Mouse (Mus musculus) kidney, postnatal 36 days (tissue): ENCODE data around the gene Celf6.

Source experiments
- DNase-seq, 2 experiments: peaks; one replicate each; pipeline ENCODE4 v3.0.0; 2021 to 2022; ENCODE audit warnings: mixed read lengths in 2 of 2

Celf6 gene

DNA sequence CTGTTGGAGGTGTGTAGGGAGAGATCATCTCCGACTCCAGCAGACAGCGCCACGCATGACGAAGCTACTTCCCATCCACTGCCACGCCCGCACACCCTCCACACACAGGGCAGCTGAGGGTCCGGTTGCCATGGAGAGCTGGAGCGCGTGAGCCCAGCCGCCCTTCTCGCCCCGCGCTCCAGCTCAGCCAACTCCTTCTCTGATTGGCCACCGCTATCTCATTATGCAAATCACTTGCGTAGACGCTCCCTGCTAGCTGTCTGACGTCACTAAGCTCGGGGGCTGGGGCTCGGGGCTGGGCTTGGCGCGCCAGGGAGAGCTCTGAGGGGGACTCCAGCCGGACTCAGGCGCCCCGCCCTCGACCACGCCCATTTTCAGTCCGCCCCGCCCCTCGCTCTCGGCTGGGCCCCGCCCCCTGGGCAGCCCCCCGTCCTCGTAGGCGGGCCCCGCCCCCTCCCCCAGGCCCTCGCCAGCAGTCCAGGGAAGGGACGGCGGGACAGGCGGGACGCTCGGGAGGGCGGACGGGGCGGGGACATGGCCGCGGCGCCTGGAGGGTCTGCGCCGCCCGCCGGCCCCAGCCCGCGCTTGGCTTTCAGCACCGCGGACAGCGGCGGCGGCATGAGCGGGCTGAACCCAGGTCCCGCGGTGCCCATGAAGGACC is at the start of gene Celf6:
Celf6 (plus strand) TSS at position 74 of the 661 bp plus-strand sequence.
- peak; percentile 63 to 75 for DNase-seq

DNA sequence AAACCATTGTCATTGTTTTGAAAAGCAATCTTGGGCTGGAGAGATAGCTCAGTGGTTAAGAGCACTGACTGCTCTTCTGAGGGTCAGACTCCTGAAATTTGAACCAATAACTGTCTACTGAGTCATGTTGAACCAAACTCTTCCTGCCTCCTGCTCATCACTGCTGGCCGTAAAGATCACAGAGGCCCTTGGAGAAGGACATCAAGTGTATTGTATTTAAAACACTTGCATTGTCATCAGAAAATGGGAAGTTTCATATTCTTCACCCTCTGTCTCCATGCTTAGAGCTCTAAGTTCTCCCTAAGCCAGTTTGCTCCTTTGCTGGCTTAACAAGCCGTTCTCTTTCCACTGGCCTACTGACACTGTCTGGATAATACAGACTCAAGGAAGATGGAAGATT is 49.4 kb upstream of the Celf6 start:
- no peak for DNase-seq

DNA sequence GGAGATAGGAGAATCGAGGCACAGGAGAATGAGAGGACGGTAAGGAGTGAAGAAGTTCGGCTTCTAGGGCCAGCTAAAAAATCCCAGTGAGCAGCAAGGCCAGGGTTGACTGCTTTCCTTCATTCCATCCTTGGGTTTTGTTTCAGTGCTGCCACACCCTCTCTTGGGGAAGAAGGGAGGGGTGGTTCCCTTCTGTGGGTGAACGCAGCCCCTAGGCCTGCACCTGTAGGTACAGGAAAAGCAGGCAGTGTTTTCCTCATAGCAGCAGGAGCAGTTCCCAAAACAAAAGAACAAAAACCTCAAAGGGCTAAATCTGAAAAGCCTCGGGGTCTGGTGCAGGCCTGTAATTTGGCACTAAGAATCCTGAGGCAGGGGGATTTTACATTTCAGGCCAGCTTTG is 46.1 kb upstream of the Celf6 start:
- no peak for DNase-seq

DNA sequence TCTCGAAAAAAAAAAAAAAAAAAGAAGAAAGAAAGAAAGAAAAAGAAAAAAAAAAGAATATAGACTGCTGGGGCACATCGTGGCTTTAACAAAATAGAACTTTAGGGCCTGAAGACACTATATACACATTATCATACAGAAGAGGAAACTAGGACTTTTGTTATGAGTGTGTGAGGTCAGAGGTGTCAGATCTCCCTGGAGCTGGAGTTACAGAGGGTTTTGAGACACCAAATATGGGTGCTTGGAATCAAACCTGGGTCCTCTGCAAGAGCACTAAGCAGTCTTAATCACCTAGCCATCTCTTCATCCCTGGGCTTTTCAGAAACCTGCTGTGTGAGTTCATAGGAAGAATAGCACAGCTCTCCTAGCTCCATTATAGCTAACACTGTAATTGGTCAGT is 44.3 kb upstream of the Celf6 start:
- no peak for DNase-seq

DNA sequence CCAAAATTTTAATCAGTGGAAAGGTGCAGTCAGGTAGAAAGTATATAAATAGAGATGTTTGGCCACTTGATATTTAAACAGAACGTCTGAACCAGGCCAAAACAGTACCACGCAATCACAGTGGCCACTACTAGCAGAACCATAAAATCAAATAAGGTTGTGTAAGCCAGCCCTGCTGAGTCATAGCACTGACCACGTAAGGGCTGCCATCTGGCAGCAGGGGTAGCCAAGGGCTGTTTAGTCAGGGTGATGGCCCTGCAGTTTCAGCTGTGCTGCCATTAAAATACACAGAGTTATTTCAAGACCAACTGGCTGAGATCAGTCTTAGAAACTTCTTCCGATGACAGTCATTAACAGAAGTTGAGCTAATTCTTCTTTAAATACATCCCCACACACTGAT is 43.8 kb upstream of the Celf6 start:
- DNase-seq = no peak

DNA sequence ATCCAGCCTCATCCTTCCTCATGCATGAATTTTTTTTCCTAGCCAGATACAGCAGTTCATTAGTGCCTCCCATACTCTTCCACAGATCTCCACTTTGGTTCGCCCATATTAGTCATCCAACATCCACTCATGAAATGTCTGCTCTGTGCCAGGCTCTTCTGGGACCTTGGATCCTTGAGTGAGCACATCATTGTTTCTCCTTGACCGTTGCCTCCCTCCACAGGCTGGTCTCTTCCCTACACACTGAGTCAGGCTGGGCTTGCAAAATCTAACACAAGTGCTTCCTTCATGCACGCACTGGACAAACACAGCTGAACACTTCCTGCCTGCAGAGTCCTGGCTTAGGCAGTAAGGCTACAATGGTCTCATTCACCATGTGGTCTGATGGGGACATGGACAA is 40.1 kb upstream of the Celf6 start:
- DNase-seq = no peak

DNA sequence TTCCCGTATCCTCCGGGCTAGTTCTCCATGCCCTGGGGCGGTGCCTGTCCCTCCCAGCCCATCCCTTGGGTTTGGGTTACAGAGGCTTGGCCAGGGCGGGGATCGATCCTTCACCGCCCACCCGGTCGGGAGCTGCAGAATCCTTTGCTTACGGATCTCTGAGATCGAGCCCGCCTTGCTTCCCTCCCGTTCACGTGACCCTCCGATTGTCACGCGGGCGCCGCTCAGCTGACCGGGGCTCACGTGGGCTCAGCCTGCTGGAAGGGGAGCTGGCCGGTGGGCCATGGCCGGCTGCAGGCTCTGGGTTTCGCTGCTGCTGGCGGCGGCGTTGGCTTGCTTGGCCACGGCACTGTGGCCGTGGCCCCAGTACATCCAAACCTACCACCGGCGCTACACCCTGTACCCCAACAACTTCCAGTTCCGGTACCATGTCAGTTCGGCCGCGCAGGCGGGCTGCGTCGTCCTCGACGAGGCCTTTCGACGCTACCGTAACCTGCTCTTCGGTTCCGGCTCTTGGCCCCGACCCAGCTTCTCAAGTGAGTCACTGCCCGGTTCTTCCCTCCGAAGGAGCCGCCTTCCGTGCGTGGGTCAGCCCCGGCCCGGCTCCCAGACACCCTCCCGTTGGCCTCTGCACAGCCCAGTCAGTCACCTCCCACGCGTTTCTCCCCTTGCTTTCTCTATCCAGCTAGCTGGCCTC is 38.1 kb upstream of the Celf6 start, which contains the start of the genes Hexa and Tmem202:
Hexa (plus strand) TSS at position 100 of the 697 bp plus-strand sequence.
Tmem202 (minus strand) TSS at position 407 of the 697 bp plus-strand sequence.
- peak; percentile 76 to 83 for DNase-seq

DNA sequence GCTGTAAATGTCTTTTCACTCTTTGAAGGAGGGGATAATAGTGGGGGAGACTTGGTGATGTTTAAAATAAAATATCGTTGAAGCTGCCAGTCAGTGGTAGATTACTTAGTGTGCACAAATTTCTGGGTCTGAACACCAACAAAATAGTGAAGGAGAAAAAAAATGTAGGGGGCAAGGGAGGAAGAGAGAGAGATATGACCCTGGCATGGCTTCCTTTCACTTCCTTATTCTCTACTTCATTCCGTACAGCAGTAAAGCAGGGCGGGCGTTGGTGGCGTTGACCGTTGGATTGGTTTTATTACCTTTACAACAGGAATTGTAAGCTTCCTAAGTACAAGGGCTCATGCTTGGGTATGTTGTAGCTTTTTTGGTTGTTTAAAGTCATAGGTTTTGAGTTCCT is 36.1 kb upstream of the Celf6 start:
- DNase-seq = no peak

DNA sequence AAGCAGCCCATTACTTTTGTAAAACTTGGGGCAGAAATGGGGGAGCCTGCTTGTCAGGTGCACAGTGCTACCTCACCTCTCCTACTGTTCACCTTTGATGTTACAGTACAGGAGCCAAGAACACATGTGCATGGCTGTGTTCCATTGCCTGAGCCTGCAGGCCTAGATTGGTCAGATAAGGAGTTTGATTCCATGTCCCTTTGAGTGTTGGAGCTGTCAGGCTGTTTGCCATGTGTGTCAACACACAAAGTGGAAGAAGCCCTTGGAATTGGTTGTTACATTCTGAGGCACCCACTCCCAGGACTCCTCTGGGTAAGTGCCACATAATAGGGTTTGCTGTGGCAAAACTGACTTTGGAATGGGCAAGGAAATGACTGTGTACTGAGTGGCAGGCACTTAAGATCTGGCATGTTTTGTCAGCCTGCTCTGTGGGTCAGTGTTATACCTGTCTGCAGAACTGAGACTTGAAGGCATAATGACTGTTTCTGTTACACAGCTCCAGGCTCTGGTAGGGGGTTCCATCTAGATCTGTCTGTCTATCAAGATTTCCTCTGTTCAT is 34.9 kb upstream of the Celf6 start:
- DNase-seq = no peak

DNA sequence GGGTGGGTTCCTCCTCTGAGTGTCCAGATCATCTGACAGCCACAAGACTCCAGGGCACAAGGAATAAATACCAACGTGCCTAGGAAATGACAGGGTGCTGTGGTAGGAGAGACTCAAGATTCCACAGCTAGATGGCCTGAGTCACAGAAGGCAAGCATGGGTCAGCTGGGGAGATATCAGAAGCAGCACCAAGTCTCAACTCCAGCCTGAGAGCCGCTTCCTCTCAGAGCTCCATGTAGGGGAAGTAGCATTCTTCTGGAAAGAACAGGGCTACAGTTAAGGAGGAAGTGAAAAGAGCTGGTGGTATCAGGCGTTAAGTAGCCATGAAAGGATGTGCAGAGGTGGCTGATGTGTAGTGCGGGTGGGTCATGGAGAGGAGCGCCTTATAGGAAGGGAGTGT is 33.0 kb upstream of the Celf6 start:
- DNase-seq = no peak

DNA sequence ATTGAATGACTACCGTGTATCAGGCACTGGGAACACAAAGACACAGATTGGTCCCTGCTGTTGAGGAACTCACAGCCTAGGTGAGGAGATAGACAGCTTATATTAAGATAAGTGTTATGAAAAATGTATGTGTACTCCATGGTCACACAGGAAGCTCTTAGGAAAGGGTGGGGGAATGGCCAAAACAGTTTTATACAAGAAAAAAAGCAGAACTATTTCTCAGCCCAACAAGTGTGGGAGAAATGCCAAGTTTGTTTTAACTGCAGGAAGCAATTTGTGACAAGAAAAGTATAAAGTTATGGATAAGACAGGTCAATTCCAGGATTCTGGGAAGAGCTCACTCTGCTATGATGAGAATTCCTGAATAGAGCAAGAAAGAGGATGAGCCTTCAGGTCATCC is 29.8 kb upstream of the Celf6 start:
- DNase-seq = peak in 1 of 2 experiments; percentile 17

DNA sequence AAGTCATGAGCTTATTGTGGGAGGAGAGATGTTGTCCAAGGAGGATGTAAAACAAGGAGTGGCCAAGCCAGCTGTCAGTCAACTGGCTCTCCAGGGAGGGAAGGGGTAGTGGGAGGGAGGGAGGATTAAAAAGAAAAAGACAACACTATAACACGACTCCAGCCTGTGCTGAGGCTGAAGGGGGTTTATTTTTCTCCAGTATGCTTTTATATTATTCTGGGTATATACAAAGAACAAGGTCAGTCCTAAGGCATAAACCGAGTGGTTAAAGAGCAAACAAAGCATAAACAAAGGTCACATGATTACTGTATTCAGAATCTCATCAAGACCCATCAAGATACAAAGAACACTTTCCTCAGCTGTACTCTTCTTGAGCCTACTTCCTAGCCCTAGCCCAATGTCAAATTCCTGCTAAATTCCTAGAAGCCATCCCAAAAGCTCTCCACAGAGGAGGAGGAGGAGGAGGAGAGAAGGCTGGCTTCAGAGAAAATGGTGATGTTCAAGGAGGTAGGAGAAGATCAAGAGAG is 28.7 kb upstream of the Celf6 start:
- DNase-seq = no peak

DNA sequence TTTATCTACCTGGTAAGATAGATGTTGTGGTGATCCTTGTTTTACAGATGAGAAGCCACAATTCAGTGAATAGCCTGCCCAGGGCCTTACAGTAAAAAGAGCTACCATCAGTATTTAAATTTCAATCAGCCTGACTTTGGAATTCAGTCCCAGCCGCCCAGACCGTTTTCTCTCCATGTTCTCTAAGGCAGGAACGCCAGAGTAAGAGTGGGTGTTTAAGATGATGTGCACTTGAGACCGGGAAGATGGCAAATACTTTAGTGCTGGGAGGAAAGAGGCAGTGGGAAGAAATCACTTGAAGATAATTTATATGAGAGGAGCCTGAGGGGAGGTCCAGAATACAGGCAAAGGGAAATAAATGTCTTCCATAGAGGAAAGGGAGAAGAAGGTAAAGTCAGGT is 27.6 kb upstream of the Celf6 start:
- DNase-seq = no peak

DNA sequence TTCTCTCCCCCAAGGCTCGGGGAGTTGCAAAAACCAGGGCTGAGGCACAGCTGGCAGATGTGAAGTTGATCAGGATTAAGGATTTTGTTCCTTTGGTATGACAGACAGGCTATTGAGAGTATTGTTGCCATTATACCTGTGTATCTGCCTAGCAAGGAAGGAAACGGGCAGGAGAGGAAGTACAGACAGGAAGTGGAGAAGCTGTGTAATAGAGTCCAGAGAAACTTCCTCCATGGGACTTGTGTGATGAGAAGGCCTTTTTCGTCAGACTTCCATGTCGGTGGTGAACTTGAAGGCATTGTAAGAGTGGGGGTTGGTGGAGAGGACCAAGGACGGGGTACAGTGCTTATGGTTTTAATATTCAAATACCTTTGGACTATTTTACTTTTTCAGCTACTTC is 26.7 kb upstream of the Celf6 start:
- DNase-seq = no peak

DNA sequence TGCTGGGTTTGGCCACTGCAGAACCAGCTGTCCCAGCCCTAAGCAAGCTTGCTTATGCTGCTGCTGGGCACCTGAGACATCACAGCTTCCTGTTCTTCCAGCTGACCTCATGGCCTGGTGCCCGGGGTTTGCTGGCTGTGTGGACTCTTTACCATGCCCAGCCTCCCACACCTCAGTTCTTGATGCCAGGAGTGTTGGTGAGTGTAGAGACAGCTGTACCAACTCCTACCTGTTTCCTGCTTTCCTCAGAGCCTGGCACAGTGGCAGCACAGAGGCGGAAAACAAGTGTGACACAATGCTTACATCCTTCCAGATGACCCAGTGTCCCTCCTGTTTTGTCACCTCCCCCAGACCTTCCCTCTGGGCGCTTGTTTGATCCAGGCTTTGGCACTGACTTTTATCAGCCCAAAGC is 26.1 kb upstream of the Celf6 start:
- peak; percentile 52 to 63 for DNase-seq

DNA sequence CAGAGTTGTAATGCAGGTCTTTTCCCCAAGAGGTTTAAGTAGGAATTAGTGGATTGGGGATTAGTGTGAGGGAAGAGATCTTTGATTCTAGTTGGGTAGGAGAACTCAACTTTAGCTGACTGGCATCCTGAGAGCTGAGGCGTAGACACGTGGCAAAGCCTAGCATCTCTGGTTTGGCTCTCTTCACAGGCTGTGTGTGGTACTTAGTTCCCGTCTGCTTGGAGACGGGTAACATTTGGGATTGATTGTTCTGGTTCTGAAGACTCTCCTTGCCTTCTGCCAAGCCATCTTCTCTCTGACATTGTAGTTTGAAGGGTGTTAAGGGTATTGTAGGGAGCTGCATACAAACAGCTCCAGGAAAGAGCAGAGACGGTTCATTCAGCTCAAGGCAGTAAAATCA is 25.1 kb upstream of the Celf6 start:
- DNase-seq = no peak

DNA sequence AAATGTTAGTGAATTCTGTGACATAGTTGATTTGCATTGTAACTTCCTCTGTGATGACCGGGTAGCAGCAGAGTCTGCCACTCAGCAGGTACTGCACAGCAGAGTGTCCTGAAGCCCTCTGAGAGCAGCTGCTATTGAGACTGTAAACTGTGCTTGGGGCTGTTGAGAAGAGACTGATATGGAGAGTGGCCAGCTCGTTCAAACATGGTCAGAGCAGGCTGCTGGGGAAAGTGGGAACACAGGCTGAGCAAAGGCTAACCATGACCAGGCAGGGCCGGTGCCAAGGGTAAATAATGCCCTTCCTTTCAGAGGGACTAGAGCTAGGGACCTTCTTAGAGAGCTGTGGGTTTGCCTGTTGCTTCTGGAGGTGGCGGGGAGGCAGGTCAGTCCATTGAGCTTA is 24.0 kb upstream of the Celf6 start:
- no peak for DNase-seq

DNA sequence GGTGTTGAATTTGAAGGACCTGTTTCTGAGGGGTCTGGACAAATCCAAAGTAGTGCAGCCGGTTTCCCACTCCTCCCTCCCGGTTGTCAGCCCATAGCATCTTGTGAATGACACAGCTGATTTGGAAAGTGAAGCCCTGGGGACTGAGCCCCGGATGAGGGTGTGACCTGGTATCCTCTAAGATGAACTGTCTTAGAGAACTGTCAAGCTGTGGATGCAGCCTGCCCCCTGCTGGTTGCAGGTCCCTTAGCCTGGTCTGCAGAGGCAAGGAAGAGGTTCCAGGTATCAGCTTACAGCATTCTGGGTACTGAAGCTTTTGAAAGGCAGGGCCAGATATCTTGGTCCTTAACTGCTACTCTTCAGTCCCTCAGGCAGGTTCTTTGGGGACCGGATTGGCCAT is 12.1 kb upstream of the Celf6 start:
- DNase-seq = peak; percentile 71 to 92

DNA sequence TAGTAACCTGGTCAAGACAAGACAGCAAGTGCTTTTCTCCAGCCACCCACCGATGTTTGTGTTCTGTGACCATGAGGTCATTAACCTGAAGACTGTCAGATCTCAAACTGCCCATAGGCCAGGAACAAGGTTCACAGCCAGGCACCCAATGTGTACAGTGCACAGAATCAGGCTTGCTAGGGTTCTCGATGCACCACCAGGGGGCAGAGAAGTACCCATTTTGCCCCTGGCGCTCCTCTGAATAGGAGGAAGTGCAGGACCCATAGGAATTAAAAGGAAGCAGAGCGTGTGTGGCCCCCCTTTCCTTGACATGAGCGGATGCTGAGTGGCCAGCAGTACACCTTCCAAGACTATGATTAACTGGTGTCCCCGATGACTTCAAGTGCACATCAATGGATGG is 10.6 kb upstream of the Celf6 start:
- peak; percentile 64 to 85 for DNase-seq

DNA sequence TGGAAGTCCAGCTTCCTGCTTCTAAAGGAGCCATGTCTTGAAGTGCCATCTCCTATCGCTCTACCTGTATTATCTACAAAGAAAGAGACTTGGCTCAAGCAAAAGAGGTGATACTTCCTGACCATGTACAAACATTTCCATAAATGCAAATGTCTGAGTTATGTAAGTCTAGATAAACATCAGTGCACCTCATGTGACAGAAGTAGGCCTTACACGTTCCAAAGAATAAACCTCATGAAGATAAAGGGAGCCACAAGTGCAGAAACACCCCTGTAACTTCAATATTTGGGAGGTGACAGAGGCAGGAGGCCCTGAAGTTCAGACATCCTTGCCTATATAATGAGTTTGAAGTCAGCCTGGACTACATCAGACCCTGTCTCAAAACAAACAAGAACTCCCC is 5.9 kb upstream of the Celf6 start:
- no peak for DNase-seq

DNA sequence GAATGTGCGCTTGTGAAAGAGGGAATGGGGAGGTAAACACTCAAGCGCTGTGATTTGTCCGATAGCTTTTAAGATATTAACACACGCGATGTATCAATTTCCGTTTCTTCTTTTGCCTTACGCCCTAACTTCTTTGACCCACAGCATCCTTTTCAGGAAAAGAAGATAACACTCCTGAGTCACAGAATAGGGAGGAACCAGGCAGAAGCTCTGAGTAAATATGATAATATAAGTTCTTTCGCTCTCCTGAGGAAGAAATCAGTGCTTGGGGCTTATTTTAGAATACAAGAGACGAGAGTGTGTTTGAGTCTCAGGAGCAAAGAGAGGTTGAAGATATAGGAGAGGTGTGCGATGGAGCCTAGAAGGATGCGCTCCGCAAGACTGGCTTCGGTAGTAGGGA is 316 bp upstream of the Celf6 start:
- no peak for DNase-seq

DNA sequence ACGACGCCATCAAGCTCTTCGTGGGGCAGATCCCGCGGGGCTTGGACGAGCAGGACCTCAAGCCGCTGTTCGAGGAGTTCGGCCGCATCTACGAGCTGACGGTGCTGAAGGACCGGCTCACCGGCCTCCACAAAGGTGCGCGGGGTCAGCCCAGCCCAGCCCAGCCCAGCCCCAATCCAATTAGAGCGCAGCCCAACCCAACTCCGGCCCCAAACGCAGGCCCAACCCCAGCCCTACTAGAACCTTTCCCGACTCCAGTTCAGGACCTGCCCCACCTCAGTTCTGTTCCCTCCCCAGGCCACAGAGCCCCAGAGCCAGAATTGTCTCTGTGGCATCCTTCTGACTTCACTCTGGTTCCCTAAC is 769 bp downstream of the Celf6 start:
- no peak for DNase-seq

DNA sequence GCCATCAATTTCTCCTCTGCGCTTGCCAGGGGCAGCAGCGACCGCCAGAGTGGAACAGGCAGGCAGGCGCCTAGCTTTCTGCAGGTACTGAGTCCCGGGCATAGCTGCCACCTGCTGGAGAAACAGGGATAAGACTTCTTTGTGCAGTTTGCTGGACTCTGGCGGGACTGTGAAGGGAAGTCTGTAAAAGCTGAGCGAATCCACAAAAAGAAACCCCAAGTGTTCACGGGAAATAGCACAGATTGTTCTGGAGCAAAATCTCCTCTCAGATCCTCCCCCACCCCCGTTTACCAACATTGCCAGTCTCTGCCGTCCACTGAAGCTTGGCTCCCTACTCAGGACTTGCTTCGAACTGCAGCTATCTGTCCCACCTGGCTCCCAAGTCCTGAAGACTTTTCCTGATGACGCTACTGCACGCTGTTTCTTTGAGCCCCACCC is 7.2 kb downstream of the Celf6 start:
- peak; percentile 72 to 83 for DNase-seq

DNA sequence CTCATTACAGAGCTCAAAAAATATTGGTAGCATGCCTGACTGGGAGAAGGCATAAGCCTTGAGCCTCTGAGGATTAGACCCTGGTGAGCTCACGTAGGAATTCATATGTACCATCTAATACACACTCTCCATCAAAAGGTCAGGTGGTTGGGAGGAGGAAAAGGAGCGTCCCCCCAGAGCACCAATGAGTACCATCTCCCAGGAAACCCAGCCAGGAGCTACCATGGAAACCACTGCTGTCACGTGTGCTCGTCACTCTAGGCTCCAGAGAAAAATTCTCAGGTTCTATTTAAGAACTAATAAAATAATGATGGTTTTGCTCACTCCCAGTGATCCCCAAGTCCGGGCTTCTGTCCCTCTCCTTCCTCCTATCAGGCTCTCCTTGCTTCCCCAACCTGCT is 10.5 kb downstream of the Celf6 start:
- no peak for DNase-seq
